Mouse (Mus musculus): ENCODE measurements around the gene Clec1a. TPM values are rescaled to one million over a fixed set of nuclear protein-coding genes. Genes with fewer than 3 reads are reported as not detected.

Clec1a gene
- polyA plus RNA-seq, 1 experiment, result not detected

GRCm38 (mm10) chr6:129414177-129414576 is 37.6 kb downstream of the Clec1a start:
- no peaks in the 10 kb centered on the region for H3K36me3 ChIP-seq (ENCODE audit: control insufficient read depth)
- TF ChIP-seq TAL1 (IDR thresholded peaks at IDR 0.05; ENCODE audit: low read length) (no peak), GATA1 (IDR thresholded peaks at IDR 0.05; ENCODE audit: low read length) (no peak)
- H3K4me3 ChIP-seq (replicated peaks), result no peak overlapping the region
- no peaks in the 10 kb centered on the region for H3K27me3 ChIP-seq (ENCODE audit: control insufficient read depth)
- no peaks in the 10 kb centered on the region for H3K4me1 ChIP-seq (ENCODE audit: control insufficient read depth)
- H3K9me3 ChIP-seq (ENCODE audit: control insufficient read depth, low read length), result no peaks in the 10 kb centered on the region

- H3K4me1 ChIP-seq (ENCODE audit: control insufficient read depth), result no peaks in the 10 kb centered on the region
- no peaks in the 10 kb centered on the region for H3K27me3 ChIP-seq (ENCODE audit: control insufficient read depth)
- TF ChIP-seq TAL1 (IDR thresholded peaks at IDR 0.05; ENCODE audit: low read length) (no peak), GATA1 (IDR thresholded peaks at IDR 0.05; ENCODE audit: low read length) (no peak)
- no peak within 1 kb of the TSS for H3K4me3 ChIP-seq (replicated peaks)
- no peaks in the 10 kb centered on the region for H3K36me3 ChIP-seq (ENCODE audit: control insufficient read depth)
- no peaks in the 10 kb centered on the region for H3K9me3 ChIP-seq (ENCODE audit: control insufficient read depth, low read length)
These were observed 43.2 kb downstream of the Clec1a start, which contains the start of gene Clec9a for GRCm38 (mm10) chr6:129408562-129408961. Gene Clec9a (plus strand): TSS chr6:129408862.

GRCm38 (mm10) chr6:129407324-129407723 is 44.5 kb downstream of the Clec1a start:
- Histone ChIP-seq H3K9me3 (ENCODE audit: control insufficient read depth, low read length) (no peaks in the 10 kb centered on the region), H3K36me3 (ENCODE audit: control insufficient read depth) (no peaks in the 10 kb centered on the region), H3K4me1 (ENCODE audit: control insufficient read depth) (no peaks in the 10 kb centered on the region), H3K27me3 (ENCODE audit: control insufficient read depth) (no peaks in the 10 kb centered on the region), H3K4me3 (replicated peaks) (no peak overlapping the region)
- TF ChIP-seq TAL1 (IDR thresholded peaks at IDR 0.05; ENCODE audit: low read length) (no peak), GATA1 (IDR thresholded peaks at IDR 0.05; ENCODE audit: low read length) (no peak)

GRCm38 (mm10) chr6:129405999-129406398 is 45.8 kb downstream of the Clec1a start:
- Histone ChIP-seq H3K36me3 (ENCODE audit: control insufficient read depth) (no peaks in the 10 kb centered on the region), H3K4me1 (ENCODE audit: control insufficient read depth) (no peaks in the 10 kb centered on the region)
- TF ChIP-seq GATA1 (IDR thresholded peaks at IDR 0.05; ENCODE audit: low read length), result no peak

GRCm38 (mm10) chr6:129403391-129403790 is 48.4 kb downstream of the Clec1a start:
- Histone ChIP-seq H3K27me3 (ENCODE audit: control insufficient read depth) (no peaks in the 10 kb centered on the region), H3K36me3 (ENCODE audit: control insufficient read depth) (no peaks in the 10 kb centered on the region), H3K4me1 (ENCODE audit: control insufficient read depth) (no peaks in the 10 kb centered on the region), H3K9me3 (ENCODE audit: control insufficient read depth, low read length) (no peaks in the 10 kb centered on the region), H3K4me3 (replicated peaks) (no peak overlapping the region)
- TF ChIP-seq GATA1 (IDR thresholded peaks at IDR 0.05; ENCODE audit: low read length) (no peak), TAL1 (IDR thresholded peaks at IDR 0.05; ENCODE audit: low read length) (no peak)

More at GRCm38 (mm10) chr6:129405999-129406398, 45.8 kb downstream of the Clec1a start:
- Histone ChIP-seq H3K9me3 (ENCODE audit: control insufficient read depth, low read length) (no peaks in the 10 kb centered on the region), H3K27me3 (ENCODE audit: control insufficient read depth) (no peaks in the 10 kb centered on the region), H3K4me3 (replicated peaks) (no peak overlapping the region)

- Histone ChIP-seq H3K27me3 (ENCODE audit: control insufficient read depth) (no peaks in the 10 kb centered on the region), H3K4me3 (replicated peaks) (no peak overlapping the region), H3K36me3 (ENCODE audit: control insufficient read depth) (no peaks in the 10 kb centered on the region), H3K4me1 (ENCODE audit: control insufficient read depth) (no peaks in the 10 kb centered on the region), H3K9me3 (ENCODE audit: control insufficient read depth, low read length) (no peaks in the 10 kb centered on the region)
- TF ChIP-seq TAL1 (IDR thresholded peaks at IDR 0.05; ENCODE audit: low read length) (no peak), GATA1 (IDR thresholded peaks at IDR 0.05; ENCODE audit: low read length) (no peak)
These were observed 49.4 kb downstream of the Clec1a start for GRCm38 (mm10) chr6:129402404-129402803.

- Histone ChIP-seq H3K9me3 (ENCODE audit: control insufficient read depth, low read length) (no peaks in the 10 kb centered on the region), H3K36me3 (ENCODE audit: control insufficient read depth) (no peaks in the 10 kb centered on the region), H3K27me3 (ENCODE audit: control insufficient read depth) (no peaks in the 10 kb centered on the region), H3K4me3 (replicated peaks) (no peak overlapping the region), H3K4me1 (ENCODE audit: control insufficient read depth) (no peaks in the 10 kb centered on the region)
- no peak for TF ChIP-seq GATA1 (IDR thresholded peaks at IDR 0.05; ENCODE audit: low read length)
- TF ChIP-seq TAL1 (IDR thresholded peaks at IDR 0.05; ENCODE audit: low read length), result no peak
These were observed 51.9 kb downstream of the Clec1a start for GRCm38 (mm10) chr6:129399945-129400344.

- Histone ChIP-seq H3K9me3 (ENCODE audit: control insufficient read depth, low read length) (no peaks in the 10 kb centered on the region), H3K27me3 (ENCODE audit: control insufficient read depth) (no peaks in the 10 kb centered on the region), H3K4me1 (ENCODE audit: control insufficient read depth) (no peaks in the 10 kb centered on the region), H3K4me3 (replicated peaks) (no peak within 1 kb of the TSS), H3K36me3 (ENCODE audit: control insufficient read depth) (no peaks in the 10 kb centered on the region)
- TF ChIP-seq TAL1 (IDR thresholded peaks at IDR 0.05; ENCODE audit: low read length) (no peak), GATA1 (IDR thresholded peaks at IDR 0.05; ENCODE audit: low read length) (no peak)
These were observed 54.8 kb downstream of the Clec1a start, which contains the start of gene Clec1b for GRCm38 (mm10) chr6:129396997-129397396. Gene Clec1b (plus strand): TSS chr6:129397297.

GRCm38 (mm10) chr6:129393732-129394131 is 58.1 kb downstream of the Clec1a start:
- Histone ChIP-seq H3K36me3 (ENCODE audit: control insufficient read depth) (no peaks in the 10 kb centered on the region), H3K27me3 (ENCODE audit: control insufficient read depth) (no peaks in the 10 kb centered on the region), H3K4me3 (replicated peaks) (no peak overlapping the region), H3K9me3 (ENCODE audit: control insufficient read depth, low read length) (no peaks in the 10 kb centered on the region), H3K4me1 (ENCODE audit: control insufficient read depth) (no peaks in the 10 kb centered on the region)
- TF ChIP-seq GATA1 (IDR thresholded peaks at IDR 0.05; ENCODE audit: low read length) (no peak), TAL1 (IDR thresholded peaks at IDR 0.05; ENCODE audit: low read length) (no peak)

GRCm38 (mm10) chr6:129393087-129393720 is 58.6 kb downstream of the Clec1a start:
- no peaks in the 10 kb centered on the region for H3K9me3 ChIP-seq (ENCODE audit: control insufficient read depth, low read length)
- H3K4me3 ChIP-seq (replicated peaks), result no peak overlapping the region
- TF ChIP-seq TAL1 (IDR thresholded peaks at IDR 0.05; ENCODE audit: low read length), result no peak
- TF ChIP-seq GATA1 (IDR thresholded peaks at IDR 0.05; ENCODE audit: low read length), result no peak

More at GRCm38 (mm10) chr6:129393087-129393720, 58.6 kb downstream of the Clec1a start:
- Histone ChIP-seq H3K27me3 (ENCODE audit: control insufficient read depth) (no peaks in the 10 kb centered on the region), H3K4me1 (ENCODE audit: control insufficient read depth) (no peaks in the 10 kb centered on the region), H3K36me3 (ENCODE audit: control insufficient read depth) (no peaks in the 10 kb centered on the region)
